Mouse (Mus musculus): ENCODE data around the gene Zfyve16.

Gene Zfyve16

DNA sequence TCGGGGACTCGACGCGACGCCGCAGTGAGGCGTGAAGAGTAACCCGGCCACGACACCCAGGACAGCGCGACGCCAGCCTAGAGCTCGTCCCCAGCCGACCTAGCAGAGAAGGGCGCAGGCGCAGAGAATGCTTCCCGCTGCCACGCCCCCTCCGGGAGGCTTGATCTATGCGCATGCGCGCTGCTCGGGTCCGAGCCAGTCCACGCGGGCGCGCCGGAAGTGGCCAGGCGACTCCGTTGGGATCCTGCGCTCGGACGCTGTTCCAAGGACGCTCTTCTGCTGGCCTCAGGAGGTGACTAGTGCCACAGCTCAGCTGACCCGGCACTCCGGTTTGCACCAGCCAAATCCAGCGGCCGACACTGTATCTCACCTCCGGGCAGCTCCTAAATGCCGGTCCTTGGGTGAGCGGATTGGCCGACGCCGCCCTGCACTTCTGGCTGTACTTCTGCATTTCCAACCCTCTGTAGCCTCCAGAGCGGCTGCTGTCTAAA lies at the start of gene Zfyve16:
Gene Zfyve16 (minus strand): TSS at position 148 of the 491 bp plus-strand sequence.
- DNase-seq: peak; percentile 97

DNA sequence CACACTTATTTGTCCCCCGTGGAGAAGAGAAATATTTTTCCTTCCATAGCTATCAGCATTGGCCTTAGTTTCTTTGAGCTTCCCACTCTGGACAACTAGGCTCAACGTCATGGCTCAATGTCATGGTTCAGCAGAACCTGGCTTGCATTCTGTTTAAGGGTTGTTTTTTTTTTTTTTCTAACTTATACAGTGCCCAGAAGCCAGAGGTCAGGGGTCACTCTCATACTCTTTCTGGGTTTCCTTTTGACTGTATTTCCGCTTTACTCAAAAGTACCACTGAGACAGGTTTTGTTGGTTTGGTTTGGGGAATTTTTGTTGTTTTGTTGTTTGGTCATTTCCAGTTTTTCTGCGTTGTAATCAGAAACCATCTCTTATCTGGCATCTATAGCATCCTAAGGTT lies 47.5 kb upstream of the Zfyve16 start:
- no peak for DNase-seq

DNA sequence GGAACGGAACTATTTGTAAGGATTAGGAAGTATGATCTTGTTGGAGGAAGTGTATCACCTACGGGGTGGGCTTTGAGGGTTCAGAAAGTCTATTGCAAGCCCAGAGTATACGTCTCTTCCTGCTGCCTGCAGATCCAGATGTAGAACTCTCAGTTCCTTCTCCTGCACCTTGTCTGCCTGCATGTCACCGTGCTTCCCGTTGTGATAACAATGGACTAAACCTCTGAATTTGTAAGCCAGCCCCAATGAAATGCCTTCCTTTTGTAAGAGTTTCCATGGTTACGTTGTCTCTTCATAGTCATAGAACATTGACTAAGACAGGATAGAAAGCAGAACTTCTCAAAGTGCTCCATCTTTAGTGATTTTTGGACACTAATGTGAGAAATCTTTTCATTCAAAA lies 46.0 kb upstream of the Zfyve16 start:
- DNase-seq: no peak

DNA sequence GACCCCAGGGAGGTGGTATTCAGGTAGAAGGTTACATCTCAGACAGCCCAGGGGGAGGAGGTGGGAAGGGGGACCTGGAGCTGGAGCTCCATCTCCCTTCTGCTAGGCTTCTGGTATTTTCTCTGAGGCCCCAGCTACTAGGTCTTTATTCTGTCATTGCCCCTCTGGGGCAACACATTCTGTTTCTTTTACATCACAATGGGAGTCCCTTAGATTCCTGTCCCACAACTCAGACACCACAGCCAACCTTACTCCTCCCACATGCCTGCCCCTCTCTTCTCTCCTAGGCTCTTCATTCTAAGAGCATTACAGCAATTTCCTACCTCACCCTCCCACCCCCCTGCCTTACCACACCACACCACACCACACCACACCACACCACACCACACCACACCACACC lies 45.4 kb upstream of the Zfyve16 start, which contains the start of gene Spz1:
Gene Spz1 (minus strand): TSS at position 101 of the 400 bp plus-strand sequence.
- DNase-seq: no peak

DNA sequence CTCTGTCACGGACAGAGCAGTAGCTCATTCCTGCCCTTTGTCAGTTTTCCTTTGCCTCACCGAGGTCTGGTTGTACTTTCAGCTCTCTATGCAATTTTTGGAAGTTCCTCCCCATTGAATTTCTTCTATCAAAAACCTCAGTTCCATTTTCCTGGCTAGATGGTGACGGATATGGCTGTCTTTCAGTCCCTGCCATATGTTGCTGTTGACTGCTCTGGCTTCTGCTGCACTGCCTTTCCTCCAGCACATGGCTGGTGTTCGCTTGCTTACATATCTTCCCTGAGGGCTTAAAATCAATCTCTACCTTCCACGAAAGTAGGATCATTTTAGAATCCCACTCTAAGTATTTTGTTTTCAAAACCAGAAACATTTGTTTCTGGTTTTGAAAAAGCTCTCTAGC lies 28.8 kb upstream of the Zfyve16 start:
- DNase-seq: no peak

DNA sequence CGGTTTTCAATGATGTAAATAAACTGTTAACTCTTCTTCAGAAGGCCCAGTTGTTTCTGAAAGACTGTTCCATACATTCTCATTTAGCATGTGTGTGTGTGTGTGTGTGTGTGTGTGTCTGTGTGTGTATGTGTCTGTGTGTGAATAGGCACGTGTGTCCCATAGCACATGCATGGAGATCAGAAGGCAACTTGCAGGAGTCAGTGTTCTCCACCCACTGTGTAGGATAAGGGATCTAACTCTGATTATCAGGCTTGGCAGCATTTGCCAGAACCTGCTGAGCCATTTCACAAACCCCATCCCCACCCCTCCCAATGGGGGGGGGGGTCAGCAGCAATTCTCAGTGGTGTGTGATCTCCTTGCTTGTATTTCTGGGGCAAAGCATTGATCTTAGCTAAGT lies 26.6 kb upstream of the Zfyve16 start:
- no peak for DNase-seq

DNA sequence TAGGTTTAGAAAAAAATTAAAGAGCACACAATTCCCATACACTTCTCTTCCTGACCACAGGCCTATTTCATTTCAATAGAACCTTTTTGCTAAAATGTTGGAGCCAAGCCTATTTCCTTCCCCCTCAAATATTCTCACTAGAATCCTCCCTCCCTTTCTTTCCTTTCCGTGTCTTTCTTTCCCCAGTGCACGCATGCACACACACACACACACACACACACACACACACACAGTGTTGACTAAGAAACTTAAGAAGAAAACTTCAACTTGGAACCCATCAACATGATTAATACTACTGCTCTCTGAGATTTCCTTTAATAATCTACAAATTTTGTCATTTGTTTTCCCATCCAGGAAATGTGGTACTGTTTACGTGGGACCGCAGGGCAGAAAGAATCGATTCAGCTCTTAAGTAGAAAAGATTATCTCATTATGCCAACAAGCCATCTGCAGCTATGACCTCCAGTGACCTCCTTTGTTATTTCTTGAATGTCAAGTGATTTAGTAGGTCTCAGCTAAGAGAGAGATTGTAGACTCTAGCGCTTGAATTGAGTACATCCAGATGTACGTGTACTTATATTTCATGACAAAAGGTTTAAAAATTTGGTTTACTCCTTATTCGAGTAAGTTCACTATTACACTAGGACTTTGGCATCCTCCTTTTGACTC lies 25.9 kb upstream of the Zfyve16 start:
- DNase-seq: no peak

DNA sequence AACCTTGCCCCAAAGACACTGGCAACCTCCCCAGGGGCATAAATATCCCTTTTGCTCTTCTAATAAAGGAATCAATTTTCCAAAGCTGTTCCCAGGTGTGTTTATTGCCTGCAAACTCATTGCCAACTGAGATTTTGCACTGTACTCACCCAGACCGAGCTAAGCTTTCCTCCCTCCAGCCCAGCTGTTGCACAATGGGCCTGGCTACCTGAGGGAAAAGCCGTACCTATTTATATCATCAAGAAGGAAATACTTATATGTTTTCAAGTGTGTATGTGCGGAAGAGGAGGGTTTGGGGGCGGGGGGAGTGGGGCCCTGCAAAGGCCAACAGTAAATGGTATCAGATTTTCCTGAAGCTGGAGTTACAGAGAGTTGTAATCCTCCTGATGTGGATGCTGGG lies 16.4 kb upstream of the Zfyve16 start:
- DNase-seq: no peak

DNA sequence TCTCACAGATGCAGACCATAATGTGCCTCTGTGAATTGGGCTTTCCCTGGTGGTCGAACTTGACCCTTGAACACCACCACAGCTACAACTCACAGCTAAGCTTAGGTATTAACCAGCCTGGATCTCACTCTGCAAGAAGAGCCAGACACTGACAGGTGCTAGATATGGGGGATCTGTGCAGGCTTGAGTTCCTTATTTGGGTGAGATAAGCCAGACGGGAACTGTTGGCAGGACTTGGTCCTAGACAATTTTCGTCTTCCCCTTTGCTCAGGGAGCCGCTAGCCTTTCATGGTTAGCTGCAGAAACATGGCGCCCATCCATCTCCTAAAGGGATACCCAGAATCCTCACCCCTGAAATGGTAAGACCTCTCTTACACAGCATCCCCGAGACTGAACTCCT lies 10.3 kb upstream of the Zfyve16 start:
- no peak for DNase-seq

DNA sequence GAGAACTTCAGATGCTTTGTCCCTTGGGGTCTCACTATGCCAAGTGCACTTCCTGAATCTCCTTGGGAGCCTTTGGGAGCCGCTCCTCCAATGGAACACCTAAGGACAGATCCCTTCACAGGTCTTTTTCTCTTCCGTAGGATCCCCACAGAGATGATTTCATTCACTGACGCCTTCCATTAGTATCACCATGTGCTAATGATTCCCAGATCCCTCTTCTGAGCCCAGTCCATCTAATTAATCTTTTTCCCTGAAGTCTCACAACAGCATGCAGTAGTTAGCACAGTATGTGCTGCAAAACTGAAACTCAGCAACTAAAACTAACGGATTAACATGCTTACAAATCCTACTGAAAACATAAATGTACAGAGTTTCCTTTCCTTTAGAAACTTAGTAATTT lies 8.5 kb upstream of the Zfyve16 start:
- no peak for DNase-seq

DNA sequence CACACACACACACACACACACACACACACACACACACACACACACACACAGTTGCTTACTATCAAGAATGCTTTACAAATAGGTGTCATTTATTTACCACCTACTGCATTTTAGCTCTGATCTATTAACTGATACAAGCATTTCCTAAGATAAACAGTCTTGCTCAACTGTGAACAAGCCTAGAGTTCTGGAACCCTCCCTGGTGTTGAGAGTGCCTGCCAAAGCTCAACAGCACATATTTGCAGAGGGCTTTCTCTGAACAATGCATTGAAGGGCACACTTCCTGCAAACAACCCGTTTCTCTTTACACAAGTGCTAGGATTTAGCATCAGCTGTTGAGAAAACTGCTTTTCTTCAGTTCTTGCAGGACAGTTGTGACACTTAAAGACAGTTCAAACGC lies 3.1 kb upstream of the Zfyve16 start:
- no peak for DNase-seq

DNA sequence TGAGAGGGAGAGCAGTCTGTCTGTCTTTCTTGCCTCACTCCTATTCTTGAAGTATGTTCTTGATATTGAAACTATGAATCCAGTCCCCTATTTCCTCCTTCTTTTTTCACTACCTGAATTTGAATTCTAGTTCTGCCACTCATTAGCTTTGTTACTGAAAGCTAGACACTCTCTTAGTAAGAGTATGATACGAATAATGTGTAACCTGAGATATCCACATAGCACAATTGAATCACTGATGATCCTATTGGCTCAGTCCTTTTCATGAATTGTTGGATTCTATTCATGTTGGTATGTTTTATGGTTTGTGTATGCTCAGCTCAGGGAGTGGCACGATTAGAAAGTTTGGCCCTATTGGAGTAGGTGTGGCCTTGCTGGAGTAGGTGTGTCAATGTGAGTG lies 1.5 kb upstream of the Zfyve16 start:
- DNase-seq: no peak

DNA sequence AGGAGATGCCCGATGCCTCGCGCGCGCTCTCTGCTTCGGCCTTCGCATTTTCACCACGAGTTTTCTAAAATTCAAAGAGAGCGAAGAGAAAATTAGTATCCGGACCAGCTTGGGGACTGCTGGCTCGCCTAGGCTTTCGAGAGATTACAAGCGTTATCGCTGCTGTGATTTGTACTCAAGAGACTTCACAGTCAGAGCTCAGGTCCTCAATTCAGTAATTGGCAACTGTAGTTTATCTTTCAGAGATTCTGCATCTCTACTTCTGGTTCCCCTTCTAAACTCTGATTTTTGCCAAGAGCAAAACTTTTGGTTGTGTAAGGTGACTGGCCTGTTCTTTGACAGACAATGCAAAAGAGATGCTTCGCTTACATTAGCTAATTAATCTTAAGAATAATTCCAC lies 569 bp upstream of the Zfyve16 start:
- DNase-seq: no peak

DNA sequence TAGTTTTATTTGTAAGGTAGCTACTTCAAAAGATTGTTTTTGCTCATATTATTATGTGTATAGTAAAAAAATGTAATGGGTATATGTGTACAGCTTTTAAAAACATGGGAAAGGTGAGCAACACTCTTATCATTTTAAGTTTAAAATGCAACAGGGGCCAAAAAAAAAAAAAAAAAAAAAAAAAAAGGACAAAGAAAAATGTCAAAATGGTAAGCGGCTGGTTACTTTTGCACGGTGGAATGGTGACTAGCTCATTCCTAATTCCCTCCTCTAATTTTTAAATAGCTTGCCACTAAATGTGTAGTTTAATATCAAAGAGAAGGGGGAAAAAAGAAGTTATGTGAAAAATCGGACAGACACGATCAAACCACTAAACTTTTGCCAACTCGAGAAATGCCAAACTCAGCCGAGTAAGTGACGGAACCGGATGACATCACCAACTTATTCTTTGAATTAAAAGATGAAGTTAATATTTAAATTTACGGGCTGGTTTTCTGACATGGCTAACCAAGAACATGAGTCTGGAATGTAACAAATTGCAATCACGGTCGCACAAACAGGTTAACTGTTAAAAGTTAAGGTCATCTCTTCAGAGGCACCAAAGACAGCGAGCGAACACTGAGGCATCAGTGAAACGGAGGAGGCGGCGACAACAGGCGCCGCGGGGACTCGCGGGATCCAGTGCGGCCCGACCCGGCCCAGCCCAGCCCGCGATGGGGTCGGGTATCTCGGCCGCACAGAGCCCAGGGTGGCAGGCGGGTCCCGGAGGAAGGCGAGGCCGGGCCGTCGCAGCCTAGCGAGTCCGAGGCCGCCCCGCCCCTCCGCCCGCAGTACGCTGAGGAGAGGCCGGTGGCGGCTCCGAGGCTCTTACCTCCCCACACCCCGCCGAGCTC lies 594 bp downstream of the Zfyve16 start:
- DNase-seq: no peak

DNA sequence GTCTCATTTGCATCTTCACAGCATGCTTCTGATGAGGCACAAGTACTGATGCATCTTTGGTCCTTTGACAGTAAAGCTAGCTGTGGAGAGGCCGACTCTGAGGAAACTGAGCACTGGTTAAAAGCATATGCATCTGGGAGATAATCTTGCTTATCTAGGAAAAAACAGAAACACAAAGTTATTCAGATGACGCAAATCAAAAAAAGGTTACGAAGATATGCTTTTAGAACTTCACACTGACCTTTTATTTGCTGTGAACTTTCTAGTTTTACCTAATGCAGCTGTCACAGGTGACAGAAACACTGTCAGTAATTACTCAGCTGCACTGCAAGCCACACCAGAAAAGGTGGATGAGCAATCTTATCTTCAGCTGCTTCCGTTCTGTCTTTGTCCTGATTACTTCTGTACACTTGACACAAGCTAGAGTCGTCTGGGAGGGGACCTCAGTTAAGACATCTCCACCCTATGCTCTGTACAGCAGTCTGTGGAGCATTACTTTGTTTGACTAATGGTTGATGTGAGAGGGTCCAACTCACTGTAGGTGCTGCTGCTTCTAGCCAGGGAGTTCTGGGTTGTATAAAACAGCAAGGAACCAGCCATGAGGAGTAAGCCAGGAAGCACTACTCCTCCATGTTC lies 7.4 kb downstream of the Zfyve16 start:
- DNase-seq: no peak

DNA sequence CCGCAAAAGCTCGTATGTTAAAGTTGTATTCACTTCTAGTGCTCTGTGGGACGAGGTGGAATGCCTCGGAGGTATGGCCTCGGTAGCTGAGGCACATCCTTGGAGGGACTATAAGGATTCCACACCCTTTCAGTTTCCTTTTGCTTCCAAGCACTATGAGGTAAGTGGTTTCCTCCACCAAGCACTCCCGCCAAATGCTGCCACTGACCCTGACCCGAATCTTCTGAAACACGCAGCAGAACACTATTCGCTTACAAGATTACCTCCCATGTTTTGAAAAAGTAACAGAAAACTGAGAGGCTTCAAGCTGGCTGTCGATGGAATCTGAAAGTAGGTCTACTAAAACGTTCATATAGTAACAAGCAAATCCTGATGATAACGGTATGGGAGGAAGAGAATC lies 25.8 kb downstream of the Zfyve16 start:
- DNase-seq: no peak

DNA sequence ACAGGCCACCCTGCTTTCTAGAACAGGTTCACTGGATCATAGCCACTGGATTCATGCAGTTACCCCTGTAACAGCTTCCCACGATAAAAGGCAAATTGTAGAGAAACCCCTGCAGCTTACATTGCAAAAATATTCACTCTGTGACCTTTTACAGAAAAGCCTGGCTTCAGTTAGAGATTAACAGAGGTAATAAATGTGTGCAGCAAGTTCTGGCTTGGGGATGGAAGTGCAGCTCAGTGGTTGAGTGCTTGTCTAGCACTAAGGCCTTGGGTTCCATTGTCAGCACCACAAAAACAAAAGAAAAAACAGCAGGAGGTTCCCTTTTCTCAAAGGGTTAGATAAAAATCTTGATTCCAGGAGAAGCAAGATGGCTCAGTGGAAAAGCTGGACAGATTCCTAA lies 38.7 kb downstream of the Zfyve16 start:
- no peak for DNase-seq

DNA sequence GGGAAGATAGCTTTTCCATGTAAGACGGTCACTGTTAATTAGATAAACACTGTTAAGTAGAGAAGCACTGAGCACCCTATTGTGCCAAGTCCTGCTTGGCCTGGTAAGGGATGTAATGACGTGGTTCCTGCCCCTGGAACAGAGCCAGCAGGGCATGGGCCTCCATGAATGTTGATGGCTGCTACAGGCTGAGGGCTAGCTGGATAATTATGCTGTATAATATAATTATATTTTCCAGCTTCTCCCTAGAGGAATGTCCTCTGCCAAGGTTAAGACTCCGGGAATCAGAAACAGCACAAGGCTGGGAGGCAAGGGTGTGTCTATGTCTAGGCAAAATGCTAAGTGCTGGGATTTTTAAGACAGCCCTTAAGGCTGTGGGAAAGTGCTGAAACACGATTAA lies 39.9 kb downstream of the Zfyve16 start:
- no peak for DNase-seq

DNA sequence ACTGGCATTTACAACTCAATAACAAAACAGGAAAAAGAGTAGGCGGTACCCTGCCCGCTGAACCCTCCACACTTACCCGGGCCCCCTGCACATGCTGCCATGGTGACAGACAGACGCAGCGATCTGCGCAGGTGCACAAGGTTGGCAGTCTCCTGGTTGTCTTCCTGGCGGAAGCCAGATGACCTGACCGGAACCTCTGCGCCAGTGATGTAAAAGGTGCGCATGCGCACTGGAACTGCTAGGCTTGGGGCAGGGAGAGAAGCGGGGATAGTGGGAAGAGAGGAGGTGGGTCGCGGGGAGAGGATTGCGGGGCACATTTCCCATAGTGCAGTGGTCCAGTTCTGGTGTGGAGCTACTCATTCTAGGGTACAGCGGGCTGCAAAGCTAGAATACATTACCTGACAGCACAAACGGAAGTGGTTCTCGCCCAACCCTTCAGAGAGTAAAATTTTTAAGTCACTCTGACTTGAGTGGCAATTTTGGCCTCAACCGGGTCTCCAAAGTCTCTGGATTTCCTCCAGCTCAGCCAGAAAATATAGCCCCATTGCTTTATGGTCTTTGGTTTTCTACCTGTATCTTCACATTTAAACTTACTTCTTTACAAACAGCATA lies 46.7 kb downstream of the Zfyve16 start, which contains the start of gene Fam151b:
Gene Fam151b (minus strand): TSS at position 164 of the 612 bp plus-strand sequence.
- peak; percentile 97 for DNase-seq

DNA sequence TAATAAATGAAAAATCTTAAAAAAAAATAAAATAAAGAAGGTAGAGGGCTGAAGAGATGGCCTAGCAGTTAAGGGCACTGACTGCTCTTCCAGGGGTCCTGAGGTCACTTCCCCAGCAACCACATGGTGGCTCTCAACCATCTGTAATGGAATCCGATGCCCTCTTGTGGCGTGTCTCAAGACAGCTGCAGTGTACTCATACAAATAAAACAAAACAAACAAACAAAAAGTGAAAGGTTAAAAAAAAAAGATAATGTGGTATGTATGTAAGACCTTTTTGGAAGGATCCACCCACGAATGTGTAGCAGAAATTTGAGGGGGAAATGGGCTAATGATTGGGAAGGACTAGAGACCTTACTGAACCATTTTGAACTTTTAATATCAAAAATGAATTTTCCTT lies 47.3 kb downstream of the Zfyve16 start:
- peak; percentile 55 for DNase-seq

DNA sequence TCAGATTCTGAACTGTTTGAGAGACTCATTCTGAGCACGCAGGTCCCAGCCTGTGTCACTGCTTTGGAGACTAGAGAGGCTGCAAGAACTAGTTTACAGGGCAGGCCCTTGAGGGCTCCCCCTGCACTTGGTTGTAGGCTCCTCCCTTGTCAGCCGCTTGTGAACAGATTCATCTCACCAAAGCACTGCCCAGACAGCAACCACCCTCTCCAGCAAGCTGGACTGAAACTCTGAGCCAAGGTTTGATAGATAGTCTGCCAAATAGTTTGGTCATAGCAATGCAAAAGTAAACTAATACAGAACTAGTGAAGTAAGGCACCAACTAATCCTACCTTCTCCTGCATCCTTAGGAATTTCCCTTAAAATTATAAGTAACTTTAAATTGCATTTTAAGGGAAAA lies 60.5 kb downstream of the Zfyve16 start:
- no peak for DNase-seq

DNA sequence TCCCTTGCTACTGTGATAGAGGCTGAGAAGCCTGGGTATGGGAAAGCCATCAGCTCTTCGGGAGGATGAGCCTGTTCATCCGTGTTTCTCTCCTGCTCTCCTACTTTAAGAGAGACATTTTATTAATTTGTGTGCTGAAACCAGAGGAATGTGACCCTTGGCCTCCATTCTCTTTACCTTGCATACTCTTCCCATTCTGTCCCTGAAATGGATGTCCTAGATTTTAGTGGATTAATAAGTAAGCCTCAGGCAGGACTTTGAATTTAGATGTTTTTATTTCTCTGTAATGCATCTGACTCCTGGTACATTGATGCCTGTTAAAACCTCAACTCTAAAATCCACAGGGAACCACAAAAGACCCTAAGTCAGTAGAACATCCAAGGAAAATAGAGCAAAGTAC lies 61.3 kb downstream of the Zfyve16 start:
- no peak for DNase-seq

DNA sequence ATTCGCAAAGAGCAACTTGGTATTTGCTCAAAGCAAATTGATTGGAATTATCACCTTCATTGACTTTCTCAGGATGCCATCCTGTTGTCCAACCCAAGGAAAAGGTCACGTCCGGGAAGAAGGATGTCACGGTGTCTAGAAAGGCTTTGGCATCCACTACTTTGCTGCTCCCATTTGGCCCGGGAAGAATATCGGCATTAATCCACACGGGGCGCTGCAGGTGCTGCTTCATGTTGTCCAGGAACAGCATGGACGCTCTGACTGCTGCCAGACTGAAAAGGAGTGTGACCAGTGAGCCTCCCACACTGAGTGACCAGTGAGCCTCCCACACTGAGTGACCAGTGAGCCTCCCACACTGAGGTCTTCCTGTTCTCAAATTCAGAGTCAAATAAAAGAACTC lies 62.8 kb downstream of the Zfyve16 start:
- DNase-seq: no peak
